Mouse (Mus musculus): ENCODE data around the gene Tmem115. TPM values are rescaled to one million over a fixed set of nuclear protein-coding genes. Genes with fewer than 3 reads are reported as not detected.

Gene Tmem115
- 48.4 and 50.3 TPM in 2 replicates for polyA plus RNA-seq (2015; fragmentation: Nextera tagmentation; extraction: Ambion mirVana)

DNA sequence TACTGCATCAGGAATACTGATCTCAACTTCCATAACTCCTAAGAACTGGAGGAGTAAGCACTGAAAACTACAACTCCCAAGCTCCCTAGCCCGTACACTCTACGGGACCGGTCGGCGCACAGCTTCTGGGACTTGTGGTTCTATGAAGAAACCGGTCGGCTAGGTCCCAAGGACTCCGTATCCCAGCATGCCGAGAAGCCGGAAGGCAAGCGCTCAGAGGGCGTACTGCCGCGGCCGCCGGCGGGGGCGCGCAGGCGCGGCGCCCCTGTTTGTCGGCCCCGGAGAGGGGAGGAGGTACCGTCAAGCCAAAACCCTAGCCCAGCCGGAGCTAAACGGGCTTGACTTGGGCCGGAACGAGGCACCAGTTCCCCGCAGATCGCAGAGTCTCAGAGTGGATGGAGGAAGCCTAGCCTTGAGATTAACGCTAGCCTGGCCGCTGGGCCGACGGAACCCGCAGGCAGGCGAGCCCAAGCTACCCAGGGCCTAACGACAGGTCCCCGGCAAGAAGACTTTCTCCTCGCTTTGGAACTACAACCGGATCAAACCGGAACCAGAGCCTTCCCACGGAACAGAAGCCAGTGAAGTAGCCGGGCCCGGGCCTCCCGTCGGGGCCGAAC is at the start of gene Tmem115:
Gene Tmem115, plus strand, starts transcription at position 155 of the 617 bp plus-strand sequence.

DNA sequence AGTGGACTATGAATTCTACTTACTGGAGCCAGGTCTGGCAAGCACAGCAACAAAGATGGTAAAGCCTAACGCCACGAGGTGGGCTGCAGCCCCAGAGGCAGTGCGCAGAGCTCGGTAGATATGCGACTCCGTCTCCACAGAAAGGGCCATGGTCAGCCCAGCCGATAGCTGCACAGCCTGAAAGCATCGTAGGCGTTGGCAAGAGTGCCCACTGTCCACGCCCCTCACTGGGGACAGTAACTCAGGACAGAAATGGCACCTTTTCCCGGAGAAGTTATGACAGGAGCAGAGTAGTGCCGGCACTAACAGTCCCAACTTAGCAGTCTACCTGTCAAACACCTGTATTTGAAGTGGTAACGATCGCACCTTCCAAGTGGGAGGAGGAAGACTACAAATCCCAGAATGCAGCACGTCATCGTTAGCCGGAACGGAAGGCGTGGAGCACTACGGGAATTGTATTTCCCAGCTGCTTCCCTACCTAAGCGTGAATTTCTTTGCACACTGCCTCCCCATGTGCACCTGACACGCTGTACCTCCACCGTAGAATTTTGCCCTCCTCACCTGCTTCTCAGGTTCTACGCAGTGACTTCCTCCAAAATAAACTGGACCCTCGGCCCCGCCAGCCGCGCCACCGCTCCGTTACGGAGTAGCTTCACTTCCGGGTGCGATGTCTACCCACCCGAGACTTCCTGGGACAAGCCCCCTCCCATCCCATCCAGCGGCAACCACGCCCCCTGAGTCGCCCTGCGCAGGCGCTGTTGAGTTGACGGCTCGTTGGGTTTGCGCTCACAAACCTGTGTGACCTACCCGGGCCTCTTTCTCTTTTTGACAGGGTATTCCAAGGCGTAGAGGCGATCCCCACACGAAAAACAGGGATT is 8.0 kb downstream of the Tmem115 start, which contains the start of the genes Cyb561d2 and Nprl2:
Gene Cyb561d2, minus strand, starts transcription at position 720 of the 878 bp plus-strand sequence.
Gene Nprl2, plus strand, starts transcription at position 753 of the 878 bp plus-strand sequence.

DNA sequence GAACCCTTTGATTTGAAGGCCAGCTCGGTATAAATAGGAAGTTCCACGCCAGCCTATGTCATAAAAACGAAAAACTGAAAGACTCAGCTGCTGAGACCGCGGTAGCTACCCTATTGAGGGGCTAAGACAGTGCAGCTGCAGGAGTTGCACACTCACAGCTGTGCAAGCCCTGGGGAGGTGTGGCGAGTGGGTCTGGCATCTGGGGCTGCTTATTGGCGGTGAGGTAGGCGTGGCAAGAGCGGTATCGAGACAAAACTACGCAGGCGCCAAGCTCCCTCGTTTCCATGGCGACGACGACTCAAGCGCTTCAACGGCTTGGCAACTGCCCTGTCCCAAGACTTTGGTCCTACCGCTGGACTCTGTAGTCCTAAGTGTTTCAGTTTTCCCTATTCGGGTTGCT is 13.3 kb downstream of the Tmem115 start, which contains the start of gene Zmynd10:
Gene Zmynd10, plus strand, starts transcription at position 273 of the 400 bp plus-strand sequence.

DNA sequence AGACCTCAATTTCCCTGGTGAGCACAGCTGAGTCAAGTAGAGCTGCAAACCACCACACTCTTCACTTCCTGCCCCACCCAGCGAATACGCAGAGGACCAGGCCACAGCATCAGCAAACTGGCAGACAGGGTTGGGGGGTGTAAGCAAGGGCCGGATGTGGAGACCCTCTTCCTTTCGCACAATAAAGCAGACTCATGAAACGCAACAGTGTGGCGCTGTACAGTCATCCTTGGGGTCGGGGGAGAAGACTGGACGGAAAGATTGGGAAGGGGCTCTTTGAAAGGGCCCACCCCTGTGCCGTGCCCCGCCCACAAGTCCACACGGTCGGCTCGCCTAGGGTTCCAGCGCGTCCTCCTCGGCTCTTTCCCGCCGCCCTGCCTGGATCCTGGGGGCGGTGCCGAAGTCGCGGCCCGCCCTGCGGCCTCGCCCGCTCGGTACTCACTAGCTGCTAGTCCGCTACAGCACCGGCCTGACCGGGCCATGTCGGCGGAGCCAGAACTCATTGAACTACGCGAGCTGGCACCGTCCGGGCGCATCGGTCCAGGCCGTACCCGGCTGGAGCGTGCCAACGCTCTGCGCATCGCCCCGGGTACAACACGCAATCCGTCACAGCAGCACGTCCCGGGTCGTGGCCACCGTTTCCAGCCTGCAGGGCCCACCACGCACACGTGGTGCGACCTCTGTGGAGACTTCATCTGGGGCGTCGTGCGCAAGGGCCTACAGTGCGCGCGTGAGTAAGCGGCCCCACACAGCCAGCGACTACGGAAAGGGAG is 17.6 kb downstream of the Tmem115 start, which contains the start of gene Rassf1:
Gene Rassf1, plus strand, starts transcription at position 439 of the 773 bp plus-strand sequence.

DNA sequence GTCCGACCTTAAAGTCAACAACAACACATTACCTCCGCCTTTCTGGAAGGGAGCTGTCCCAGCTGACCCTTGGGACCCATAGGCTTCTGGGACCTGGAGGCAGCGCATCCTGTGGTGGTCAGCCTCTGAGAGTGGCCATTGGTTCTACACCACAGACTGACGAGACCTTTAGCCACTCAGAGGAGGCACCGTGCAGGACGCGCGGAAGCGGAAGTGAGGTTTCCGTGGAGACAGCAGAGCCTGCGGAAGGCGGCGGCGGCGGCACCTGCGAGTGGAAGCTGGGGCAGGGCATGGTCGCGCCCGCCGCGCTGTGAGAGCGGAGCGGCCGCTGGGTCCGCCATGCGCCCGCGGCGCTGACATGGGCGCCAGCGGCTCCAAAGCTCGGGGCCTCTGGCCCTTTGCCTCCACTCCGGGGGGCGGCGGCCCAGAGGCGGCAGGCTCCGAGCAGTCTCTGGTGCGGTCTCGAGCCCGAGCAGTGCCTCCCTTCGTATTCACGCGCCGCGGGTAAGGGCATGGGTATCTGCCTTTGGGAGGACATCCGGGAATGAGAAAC is 29.4 kb downstream of the Tmem115 start, which contains the start of gene Tusc2:
Gene Tusc2, plus strand, starts transcription at position 227 of the 553 bp plus-strand sequence.

DNA sequence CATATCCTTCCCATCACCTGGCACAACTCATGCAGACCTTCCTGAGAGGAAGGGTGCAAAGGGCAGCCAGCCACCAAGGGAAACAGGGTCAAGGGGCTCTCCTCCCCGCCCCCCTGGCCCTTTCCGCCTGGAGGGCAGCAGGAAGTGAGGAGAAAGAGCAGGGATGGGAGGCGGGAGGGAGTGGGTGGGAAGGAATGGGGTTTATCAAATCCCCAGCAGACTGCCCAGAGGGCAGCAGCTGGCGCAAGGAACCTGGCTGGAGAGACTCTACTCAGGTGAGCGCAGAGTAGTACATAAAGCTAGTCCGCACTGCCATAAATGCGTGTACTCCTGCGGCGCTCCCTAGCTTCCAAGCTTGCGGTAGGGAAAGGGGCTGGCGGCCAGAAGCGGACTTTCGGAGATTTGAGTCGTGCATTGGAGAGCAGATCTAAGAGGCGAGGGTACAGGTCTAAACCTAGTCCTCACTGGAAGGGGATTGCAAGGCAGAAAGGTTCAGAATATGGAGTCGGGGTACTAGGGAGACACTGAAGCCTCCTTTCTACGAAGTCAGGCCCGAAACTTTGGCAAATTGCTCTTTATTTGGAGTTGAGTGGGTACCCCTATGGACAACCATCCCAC is 34.1 kb downstream of the Tmem115 start, which contains the start of gene Hyal2:
Gene Hyal2, plus strand, starts transcription at position 244 of the 618 bp plus-strand sequence.

DNA sequence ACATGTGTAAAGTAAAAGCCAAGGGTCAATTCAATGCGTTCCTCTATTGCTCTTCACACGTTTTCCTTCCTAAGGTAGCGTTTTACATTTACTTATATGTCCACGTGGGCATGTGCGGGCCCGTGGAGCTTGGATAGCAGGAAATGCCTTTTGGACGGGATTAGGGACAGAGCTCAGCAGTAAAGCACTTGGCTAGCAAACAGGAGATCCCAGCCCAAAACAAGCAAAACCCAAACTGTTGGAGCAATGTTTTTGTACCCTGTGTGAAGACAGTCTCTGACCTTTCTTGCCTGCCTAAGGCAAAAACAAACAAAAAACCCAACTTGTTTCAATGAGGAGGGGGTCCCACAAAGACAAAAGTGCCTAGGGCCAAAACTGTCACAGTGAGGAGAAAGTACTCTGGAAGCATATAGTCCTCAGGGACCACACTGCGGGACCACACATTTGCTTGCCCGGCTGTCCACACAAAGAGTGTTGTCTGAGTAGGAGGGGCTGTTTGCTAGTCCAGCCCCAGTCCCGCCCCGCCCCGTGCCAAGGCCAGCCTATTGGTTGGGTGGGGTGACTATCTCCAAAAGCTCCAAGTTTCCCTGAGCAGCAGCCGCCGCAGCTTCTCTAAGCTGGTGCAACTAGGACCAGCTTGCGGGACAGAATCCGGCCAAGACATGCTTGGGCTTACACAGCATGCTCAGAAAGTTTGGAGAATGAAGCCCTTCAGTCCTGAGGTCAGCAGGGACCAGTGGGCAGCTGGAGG is 42.8 kb downstream of the Tmem115 start, which contains the start of gene Hyal1:
Gene Hyal1, plus strand, starts transcription at position 571 of the 751 bp plus-strand sequence.

DNA sequence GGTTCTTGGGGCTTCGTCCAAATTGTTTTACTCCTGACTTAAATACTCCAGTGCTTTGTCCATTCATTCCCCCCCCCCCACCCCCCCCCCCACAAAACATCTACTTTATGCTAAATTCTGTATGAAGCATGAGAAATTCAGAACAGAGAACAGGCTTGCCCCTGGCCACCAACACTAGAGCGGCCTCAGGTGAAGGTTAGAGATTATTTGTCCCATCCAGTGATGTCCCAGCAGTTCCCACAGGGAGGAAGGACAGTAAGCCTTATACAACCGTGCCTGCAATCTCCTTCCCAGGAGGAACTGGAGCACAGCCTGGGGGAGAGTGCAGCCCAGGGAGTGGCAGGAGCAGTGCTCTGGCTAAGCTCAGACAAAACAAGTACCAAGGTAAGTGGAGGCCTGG is 44.8 kb downstream of the Tmem115 start, which contains the start of gene Naa80:
Gene Naa80, plus strand, starts transcription at position 301 of the 400 bp plus-strand sequence.

DNA sequence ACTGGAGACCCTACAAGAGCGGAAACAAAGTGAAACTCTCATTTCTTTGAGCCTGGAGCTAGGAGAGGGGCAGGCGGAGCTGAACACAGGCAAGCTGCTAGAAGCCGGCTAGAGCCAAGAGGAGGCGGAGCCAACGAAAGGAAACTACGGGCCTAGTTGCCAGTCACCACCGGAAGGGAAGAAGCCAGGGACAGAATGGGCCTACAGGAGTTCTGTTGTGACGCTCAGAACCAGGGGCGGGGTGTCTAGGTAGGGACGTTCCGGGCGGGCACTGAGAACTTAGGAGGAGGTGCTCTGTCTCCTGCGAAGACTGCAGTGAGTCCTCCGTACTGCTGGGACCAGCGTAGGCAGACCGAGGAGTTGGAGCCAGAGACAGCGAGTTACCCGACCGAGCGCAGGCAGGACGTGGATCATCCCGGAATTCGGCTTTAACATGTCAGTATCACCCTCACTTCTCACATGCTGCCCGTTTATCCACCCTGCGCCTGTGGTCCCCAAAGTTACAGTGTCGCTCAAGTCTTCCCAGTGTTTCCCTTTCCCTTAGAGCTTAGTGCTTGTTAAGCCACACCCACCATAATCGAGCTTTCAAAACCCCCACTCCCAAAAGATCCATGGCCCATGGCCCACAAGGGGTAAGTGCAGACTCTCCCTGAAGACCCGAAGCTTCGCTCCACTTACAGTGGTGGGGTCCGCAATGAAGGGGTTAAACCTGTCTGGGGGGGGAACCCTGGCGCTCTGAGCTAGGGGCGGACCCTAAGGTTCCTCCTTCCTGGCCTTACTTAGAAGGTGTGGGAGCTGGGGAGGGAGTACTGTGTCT is 47.0 kb downstream of the Tmem115 start, which contains the start of gene Hyal3:
Gene Hyal3, plus strand, starts transcription at position 318 of the 817 bp plus-strand sequence.

DNA sequence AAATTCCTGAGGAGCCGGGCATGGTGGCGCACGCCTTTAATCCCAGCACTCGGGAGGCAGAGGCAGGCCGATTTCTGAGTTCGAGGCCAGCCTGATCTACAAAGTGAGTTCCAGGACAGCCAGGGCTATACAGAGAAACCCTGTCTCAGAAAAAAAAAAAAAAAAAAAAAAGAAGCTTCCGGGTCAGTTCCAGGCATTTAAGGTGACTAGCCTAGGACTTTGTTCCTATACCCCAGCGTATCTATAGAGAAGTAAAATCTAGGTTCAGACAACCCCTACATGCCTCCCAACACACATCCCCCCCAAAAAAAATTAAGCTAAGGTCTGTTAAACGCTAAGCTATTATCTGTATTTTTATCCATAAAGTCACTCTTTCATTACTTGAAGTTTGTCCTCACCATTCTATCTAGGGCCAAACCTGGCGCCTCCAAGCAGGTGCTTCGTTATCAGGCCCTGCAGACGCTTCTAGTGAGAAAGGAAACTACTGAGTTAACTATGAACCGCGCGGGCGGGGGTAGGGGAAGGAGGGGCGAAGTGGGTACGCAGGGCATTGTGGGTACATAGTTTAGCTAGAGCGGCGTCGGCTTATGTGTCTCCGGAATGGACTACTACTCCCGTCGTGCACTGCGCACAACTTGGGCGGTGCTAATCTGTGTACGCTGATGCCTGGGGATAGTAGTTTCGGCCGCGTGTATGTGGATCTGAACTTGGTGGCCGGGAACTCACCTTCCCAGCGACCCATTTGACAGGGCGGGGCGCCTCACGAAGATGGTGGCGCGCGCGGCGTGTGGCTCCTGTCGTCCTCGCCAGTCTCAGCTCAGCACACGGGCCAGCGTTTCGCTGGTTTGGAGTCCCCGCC is 53.5 kb downstream of the Tmem115 start, which contains the start of gene Ifrd2:
Gene Ifrd2, plus strand, starts transcription at position 669 of the 859 bp plus-strand sequence.

Other genes with a start within 250 kb of the Tmem115 start
- gene Mapkapk3, start 244.1 kb upstream of the Tmem115 start, polyA plus RNA-seq (2015; fragmentation: Nextera tagmentation; extraction: Ambion mirVana) = 2.0 and 2.4 TPM in 2 replicates
- 7.0 and 8.6 TPM in 2 replicates for gene Cish, start 237.9 kb upstream of the Tmem115 start, polyA plus RNA-seq (2015; fragmentation: Nextera tagmentation; extraction: Ambion mirVana)
- gene Hemk1, start 195.6 kb upstream of the Tmem115 start, polyA plus RNA-seq (2015; fragmentation: Nextera tagmentation; extraction: Ambion mirVana) = 16.1 and 18.6 TPM in 2 replicates
- 8.6 and 8.8 TPM in 2 replicates for gene 6430571L13Rik, start 193.3 kb upstream of the Tmem115 start, polyA plus RNA-seq (2015; fragmentation: Nextera tagmentation; extraction: Ambion mirVana)
- gene Cacna2d2, start 134.3 kb upstream of the Tmem115 start, polyA plus RNA-seq (2015; fragmentation: Nextera tagmentation; extraction: Ambion mirVana) = 8.8 and 11.5 TPM in 2 replicates
- gene Cyb561d2, start 8.2 kb downstream of the Tmem115 start, polyA plus RNA-seq (2015; fragmentation: Nextera tagmentation; extraction: Ambion mirVana) = 64.1 and 65.4 TPM in 2 replicates
- gene Nprl2, start 8.3 kb downstream of the Tmem115 start, polyA plus RNA-seq (2015; fragmentation: Nextera tagmentation; extraction: Ambion mirVana) = 57.7 and 63.8 TPM in 2 replicates
- gene Zmynd10, start 13.4 kb downstream of the Tmem115 start, polyA plus RNA-seq (2015; fragmentation: Nextera tagmentation; extraction: Ambion mirVana) = 2.3 and 2.8 TPM in 2 replicates
- 33.1 and 41.1 TPM in 2 replicates for gene Rassf1, start 17.6 kb downstream of the Tmem115 start, polyA plus RNA-seq (2015; fragmentation: Nextera tagmentation; extraction: Ambion mirVana)
- gene Tusc2, start 29.3 kb downstream of the Tmem115 start, polyA plus RNA-seq (2015; fragmentation: Nextera tagmentation; extraction: Ambion mirVana) = 121 and 123 TPM in 2 replicates
- gene Hyal2, start 34.0 kb downstream of the Tmem115 start, polyA plus RNA-seq (2015; fragmentation: Nextera tagmentation; extraction: Ambion mirVana) = 40.8 and 41.1 TPM in 2 replicates
- gene Hyal1, start 43.0 kb downstream of the Tmem115 start, polyA plus RNA-seq (2015; fragmentation: Nextera tagmentation; extraction: Ambion mirVana) = 5.3 and 5.8 TPM in 2 replicates
- gene Naa80, start 44.9 kb downstream of the Tmem115 start, polyA plus RNA-seq (2015; fragmentation: Nextera tagmentation; extraction: Ambion mirVana) = 19.3 and 21.4 TPM in 2 replicates
- 1.8 and 2.2 TPM in 2 replicates for gene Hyal3, start 46.9 kb downstream of the Tmem115 start, polyA plus RNA-seq (2015; fragmentation: Nextera tagmentation; extraction: Ambion mirVana)
- gene Ifrd2, start 53.7 kb downstream of the Tmem115 start, polyA plus RNA-seq (2015; fragmentation: Nextera tagmentation; extraction: Ambion mirVana) = 10.7 and 15.2 TPM in 2 replicates
- 8.4 and 9.7 TPM in 2 replicates for gene Sema3b, start 75.3 kb downstream of the Tmem115 start, polyA plus RNA-seq (2015; fragmentation: Nextera tagmentation; extraction: Ambion mirVana)
- 303 and 324 TPM in 2 replicates for gene Gnai2, start 101.4 kb downstream of the Tmem115 start, polyA plus RNA-seq (2015; fragmentation: Nextera tagmentation; extraction: Ambion mirVana)
- gene Slc38a3, start 135.6 kb downstream of the Tmem115 start, polyA plus RNA-seq (2015; fragmentation: Nextera tagmentation; extraction: Ambion mirVana) = 54.2 and 66.6 TPM in 2 replicates
- 3.0 and 4.8 TPM in 2 replicates for gene Gnat1, start 145.8 kb downstream of the Tmem115 start, polyA plus RNA-seq (2015; fragmentation: Nextera tagmentation; extraction: Ambion mirVana)
- gene Sema3f, start 176.5 kb downstream of the Tmem115 start, polyA plus RNA-seq (2015; fragmentation: Nextera tagmentation; extraction: Ambion mirVana) = 8.0 and 9.4 TPM in 2 replicates
- gene Rbm5, start 237.1 kb downstream of the Tmem115 start, polyA plus RNA-seq (2015; fragmentation: Nextera tagmentation; extraction: Ambion mirVana) = 136 and 143 TPM in 2 replicates